Mouse (Mus musculus): Measurements from ENCODE around the gene Dzip1. TPM values are rescaled to one million over a fixed set of nuclear protein-coding genes. Genes with fewer than 3 reads are reported as not detected.

The Dzip1 gene
- total and polyA plus RNA-seq, 2 experiments from 2014 or later: 99.0 to 352 TPM

DNA sequence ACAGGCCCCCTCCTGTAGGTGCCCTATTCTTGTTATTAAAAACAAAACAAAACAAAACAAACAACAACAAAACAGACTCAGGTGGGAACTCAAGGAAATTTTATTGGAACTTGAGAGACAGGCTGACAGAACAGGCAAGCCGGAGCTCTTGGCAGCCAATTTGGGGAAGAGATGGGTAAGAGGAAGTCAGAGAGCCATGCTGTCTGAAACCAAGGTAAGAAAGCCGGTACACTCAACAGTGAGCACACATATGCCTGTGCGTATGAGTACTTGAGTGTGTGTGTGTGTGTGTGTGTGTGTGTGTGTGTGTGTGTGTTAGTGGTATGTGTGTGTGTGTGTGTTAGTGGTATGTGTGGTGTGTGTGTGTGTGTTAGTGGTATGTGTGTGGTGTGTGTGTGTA, 82.9 kb downstream of the Dzip1 start:
- 85% methylated on average over 3 of the region's 3 CpGs for WGBS
- no peak for TF ChIP-seq CTCF (IDR thresholded peaks at IDR 0.05; ENCODE audit: low read depth)

DNA sequence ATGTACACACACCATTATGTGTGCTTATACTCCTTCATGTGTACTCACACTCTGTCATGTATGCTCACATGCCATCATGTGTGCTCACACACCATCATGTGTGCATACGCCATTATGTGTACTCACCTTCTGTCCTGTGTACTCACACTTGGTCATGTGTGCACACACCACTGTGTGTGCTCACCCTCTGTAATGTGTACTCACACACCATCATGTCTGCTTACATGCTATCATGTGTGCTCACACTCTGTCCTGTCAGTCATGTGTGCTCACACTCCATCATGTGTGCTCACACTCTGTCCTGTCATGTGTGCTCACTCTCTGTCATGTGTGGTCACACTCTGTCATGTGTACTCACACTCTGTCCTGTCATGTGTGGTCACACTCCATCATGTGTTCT, 85.2 kb downstream of the Dzip1 start:
- no peak for DNase-seq (ENCODE audit: low spot score)
- Histone ChIP-seq H3K27me3 (ENCODE audit: insufficient read depth, low read length) (no peaks in the 10 kb centered on the region), H3K4me3 (ENCODE audit: low read length) (no peak overlapping the region), H3K4me2 (ENCODE audit: low read depth, low read length) (no peak overlapping the region), H3K9ac (replicated peaks; ENCODE audit: low read length) (no peak overlapping the region), H3K36me3 (ENCODE audit: insufficient read depth, low read length) (no peaks in the 10 kb centered on the region), H3K27ac (no peak overlapping the region), H3K4me1 (ENCODE audit: insufficient read depth, low read length) (no peaks in the 10 kb centered on the region), H3K9me3 (ENCODE audit: low read length) (no peaks in the 10 kb centered on the region)
- WGBS: 97% methylated on average over 1 of the region's 1 CpGs
- no peak for TF ChIP-seq CTCF (IDR thresholded peaks at IDR 0.05; ENCODE audit: low read depth)
- ATAC-seq: peak; percentile 51; the same call in 1 of the 2 replicates

More for the DNA sequence above, 82.9 kb downstream of the Dzip1 start:
- H3K4me3 ChIP-seq (ENCODE audit: low read length): no peak overlapping the region
- no peaks in the 10 kb centered on the region for H3K9me3 ChIP-seq (ENCODE audit: low read length)
- no peaks in the 10 kb centered on the region for H3K36me3 ChIP-seq (ENCODE audit: insufficient read depth, low read length)
- H3K27me3 ChIP-seq (ENCODE audit: insufficient read depth, low read length): no peaks in the 10 kb centered on the region
- DNase-seq (ENCODE audit: low spot score) (no peak), ATAC-seq (no peak)
- no peak overlapping the region for H3K9ac ChIP-seq (replicated peaks; ENCODE audit: low read length)
- no peak overlapping the region for H3K4me2 ChIP-seq (ENCODE audit: low read depth, low read length)
- no peaks in the 10 kb centered on the region for H3K4me1 ChIP-seq (ENCODE audit: insufficient read depth, low read length)
- H3K27ac ChIP-seq: no peak overlapping the region

GRCm38 (mm10) chr14:118839416-118839815, 85.8 kb downstream of the Dzip1 start:
- no peak overlapping the region for H3K27ac ChIP-seq
- no peaks in the 10 kb centered on the region for H3K9me3 ChIP-seq (ENCODE audit: low read length)
- ATAC-seq (no peak), DNase-seq (ENCODE audit: low spot score) (no peak)
- no peak overlapping the region for H3K9ac ChIP-seq (replicated peaks; ENCODE audit: low read length)
- WGBS: 40% methylated on average over 5 of the region's 5 CpGs
- no peak for TF ChIP-seq CTCF (IDR thresholded peaks at IDR 0.05; ENCODE audit: low read depth)
- no peaks in the 10 kb centered on the region for H3K36me3 ChIP-seq (ENCODE audit: insufficient read depth, low read length)
- H3K27me3 ChIP-seq (ENCODE audit: insufficient read depth, low read length): no peaks in the 10 kb centered on the region
- H3K4me1 ChIP-seq (ENCODE audit: insufficient read depth, low read length): no peaks in the 10 kb centered on the region
- H3K4me3 ChIP-seq (ENCODE audit: low read length): no peak overlapping the region
- H3K4me2 ChIP-seq (ENCODE audit: low read depth, low read length): no peak overlapping the region

DNA sequence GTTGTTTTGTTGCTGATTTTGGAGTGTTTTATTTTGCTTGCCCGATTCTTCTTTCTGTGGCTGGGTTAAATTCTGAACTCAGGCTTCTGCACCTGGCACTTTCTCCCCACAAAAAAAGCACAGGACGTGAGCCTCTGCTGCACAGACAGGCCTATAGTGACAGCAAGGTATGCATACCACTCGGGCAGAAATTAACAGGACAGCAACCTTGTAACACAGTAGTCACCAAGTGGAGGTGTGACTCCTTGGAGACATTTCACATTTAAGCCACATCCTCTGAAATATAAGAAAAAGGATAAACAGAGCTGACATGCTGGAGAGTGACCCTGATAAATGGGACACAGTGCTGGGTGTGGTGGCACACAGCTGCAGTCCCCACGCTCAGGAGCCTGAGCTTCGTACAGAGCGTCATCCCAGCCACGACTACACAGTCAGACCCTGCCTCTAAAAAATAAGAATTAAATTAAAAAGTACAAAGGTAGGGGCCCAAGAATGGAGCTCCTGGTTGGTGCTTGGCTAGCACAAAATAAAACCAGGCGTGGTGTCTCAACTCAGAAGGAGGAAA, 86.6 kb downstream of the Dzip1 start:
- H3K27me3 ChIP-seq (ENCODE audit: insufficient read depth, low read length): no peaks in the 10 kb centered on the region
- TF ChIP-seq CTCF (IDR thresholded peaks at IDR 0.05; ENCODE audit: low read depth): no peak
- no peak overlapping the region for H3K27ac ChIP-seq
- no peak overlapping the region for H3K9ac ChIP-seq (replicated peaks; ENCODE audit: low read length)
- no peak overlapping the region for H3K4me3 ChIP-seq (ENCODE audit: low read length)
- no peaks in the 10 kb centered on the region for H3K9me3 ChIP-seq (ENCODE audit: low read length)
- ATAC-seq (no peak), DNase-seq (ENCODE audit: low spot score) (no peak)
- WGBS: 74% methylated on average over 8 of the region's 8 CpGs
- no peaks in the 10 kb centered on the region for H3K36me3 ChIP-seq (ENCODE audit: insufficient read depth, low read length)
- H3K4me1 ChIP-seq (ENCODE audit: insufficient read depth, low read length): no peaks in the 10 kb centered on the region
- no peak overlapping the region for H3K4me2 ChIP-seq (ENCODE audit: low read depth, low read length)

- Histone ChIP-seq H3K4me2 (ENCODE audit: low read depth, low read length) (no peak overlapping the region), H3K27ac (no peak overlapping the region), H3K27me3 (ENCODE audit: insufficient read depth, low read length) (no peaks in the 10 kb centered on the region), H3K4me3 (ENCODE audit: low read length) (no peak overlapping the region), H3K9me3 (ENCODE audit: low read length) (no peaks in the 10 kb centered on the region), H3K9ac (replicated peaks; ENCODE audit: low read length) (no peak overlapping the region), H3K36me3 (ENCODE audit: insufficient read depth, low read length) (no peaks in the 10 kb centered on the region), H3K4me1 (ENCODE audit: insufficient read depth, low read length) (no peaks in the 10 kb centered on the region)
- no peak for TF ChIP-seq CTCF (IDR thresholded peaks at IDR 0.05; ENCODE audit: low read depth)
- 90% methylated on average over 7 of the region's 7 CpGs for WGBS
- ATAC-seq (no peak), DNase-seq (ENCODE audit: low spot score) (no peak)
Observed at GRCm38 (mm10) chr14:118836754-118837153, 88.5 kb downstream of the Dzip1 start.

DNA sequence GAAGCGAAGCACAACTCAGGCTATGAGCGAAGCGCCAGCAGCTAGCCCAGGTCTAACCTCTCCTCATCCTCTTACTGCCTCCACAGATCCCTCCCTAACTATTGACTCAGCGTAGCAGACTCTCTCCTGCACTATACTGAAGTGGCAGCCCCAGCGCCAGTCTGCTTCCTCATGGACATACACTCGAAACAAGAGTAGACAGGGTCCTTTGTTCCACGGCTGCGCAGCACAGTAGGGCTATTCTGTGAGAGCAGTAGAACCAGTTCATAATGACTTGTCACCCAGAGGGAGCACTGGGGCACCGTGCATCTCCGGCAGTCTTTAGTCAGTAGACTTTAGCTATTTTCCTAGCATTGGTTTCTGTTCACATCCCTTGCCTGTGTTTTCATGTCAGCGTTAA, 89.1 kb downstream of the Dzip1 start:
- no peak for ATAC-seq
- no peak overlapping the region for H3K27ac ChIP-seq
- no peaks in the 10 kb centered on the region for H3K4me1 ChIP-seq (ENCODE audit: insufficient read depth, low read length)
- no peak for DNase-seq (ENCODE audit: low spot score)
- no peaks in the 10 kb centered on the region for H3K27me3 ChIP-seq (ENCODE audit: insufficient read depth, low read length)
- H3K9ac ChIP-seq (replicated peaks; ENCODE audit: low read length): no peak overlapping the region
- WGBS: 73% methylated on average over 11 of the region's 11 CpGs
- no peak overlapping the region for H3K4me3 ChIP-seq (ENCODE audit: low read length)
- H3K36me3 ChIP-seq (ENCODE audit: insufficient read depth, low read length): no peaks in the 10 kb centered on the region
- H3K9me3 ChIP-seq (ENCODE audit: low read length): no peaks in the 10 kb centered on the region
- no peak overlapping the region for H3K4me2 ChIP-seq (ENCODE audit: low read depth, low read length)
- no peak for TF ChIP-seq CTCF (IDR thresholded peaks at IDR 0.05; ENCODE audit: low read depth)

DNA sequence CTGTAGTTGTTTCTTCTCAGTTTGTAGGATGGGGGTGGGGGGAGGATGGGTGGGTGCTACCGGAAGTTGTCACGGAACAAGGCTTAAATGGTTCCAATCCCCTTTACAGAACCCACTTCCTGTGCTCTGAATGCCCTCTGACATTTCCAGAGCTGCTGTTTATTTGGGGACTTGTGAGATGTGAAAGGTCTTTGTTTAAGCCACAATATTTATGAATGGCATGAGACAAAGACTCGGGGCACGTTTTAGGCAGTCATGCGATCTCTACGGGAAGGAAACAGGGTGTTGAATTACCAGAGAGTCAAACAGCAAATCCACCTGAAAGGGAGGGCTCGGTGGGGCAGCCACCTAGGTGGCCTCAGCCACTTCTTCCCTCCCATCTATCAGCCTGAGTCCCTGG, 90.9 kb downstream of the Dzip1 start:
- Histone ChIP-seq H3K4me1 (ENCODE audit: insufficient read depth, low read length) (no peaks in the 10 kb centered on the region), H3K27me3 (ENCODE audit: insufficient read depth, low read length) (no peaks in the 10 kb centered on the region), H3K4me3 (ENCODE audit: low read length) (no peak overlapping the region), H3K27ac (no peak overlapping the region), H3K4me2 (ENCODE audit: low read depth, low read length) (no peak overlapping the region), H3K36me3 (ENCODE audit: insufficient read depth, low read length) (no peaks in the 10 kb centered on the region), H3K9me3 (ENCODE audit: low read length) (no peaks in the 10 kb centered on the region), H3K9ac (replicated peaks; ENCODE audit: low read length) (no peak overlapping the region)
- WGBS: 15% methylated on average over 7 of the region's 7 CpGs
- TF ChIP-seq CTCF (IDR thresholded peaks at IDR 0.05; ENCODE audit: low read depth): no peak
- ATAC-seq (no peak), DNase-seq (ENCODE audit: low spot score) (no peak)

All from hindbrain, postnatal 0 days (tissue).